Mouse (Mus musculus): ENCODE results near the gene Igf2bp3. TPM values are rescaled to one million over a fixed set of nuclear protein-coding genes. Genes with fewer than 3 reads are reported as not detected.
"Not testable (repeated sequence)": the region's sequence is repeated elsewhere in the genome, so short reads cannot be mapped to it uniquely, and the experiment has no call there.

Gene Igf2bp3
- total RNA-seq (2015; ENCODE audit: low replicate concordance): not detected in 2 replicates
- not detected in 2 replicates for total RNA-seq (2017; ENCODE audit: low replicate concordance)

DNA sequence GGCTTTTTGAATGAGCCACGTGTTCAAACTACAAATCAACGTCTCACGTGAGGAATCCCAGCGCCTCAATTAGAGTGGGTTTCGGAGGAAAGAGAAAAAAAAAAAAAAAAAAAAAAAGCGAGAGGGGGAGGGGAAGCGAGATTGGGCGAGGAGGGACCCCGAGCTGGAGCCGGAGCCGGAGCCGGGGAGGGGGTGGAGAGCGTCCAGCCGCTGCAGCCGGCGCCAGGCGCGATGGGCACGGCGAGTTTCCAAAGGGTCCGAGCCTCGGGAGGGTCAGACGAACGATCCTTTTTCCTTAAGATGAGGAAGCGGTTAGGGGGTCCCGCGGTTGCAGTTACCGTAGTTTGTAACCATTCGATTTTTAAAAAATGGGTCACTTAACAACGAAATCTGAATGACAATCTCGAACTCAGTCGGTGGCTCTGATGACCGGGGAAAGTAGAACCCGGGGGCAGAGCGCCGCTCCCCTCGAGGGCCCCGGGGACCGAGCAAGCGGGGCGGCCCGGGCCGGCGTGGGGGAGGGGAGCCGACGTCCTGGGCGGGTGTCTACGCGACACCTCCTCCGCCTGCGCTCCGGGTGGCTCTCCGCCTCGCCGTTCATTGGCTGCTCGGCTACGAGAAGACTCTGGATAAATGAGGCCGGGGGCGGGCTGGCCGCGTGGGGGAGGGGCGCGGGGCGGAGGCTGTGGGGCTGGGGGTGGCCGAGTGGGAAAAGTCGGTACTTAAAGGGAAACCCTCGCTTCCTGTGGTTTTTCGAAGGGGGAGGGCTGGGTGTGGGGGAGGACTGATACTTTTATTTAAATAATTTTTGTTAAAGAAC is at the start of gene Igf2bp3:
Igf2bp3 (minus strand) TSS at position 30 of the 820 bp plus-strand sequence.
- ATAC-seq (replicated peaks; ENCODE audit: low FRiP score, poor library complexity, severe bottlenecking): no peak

- not testable (repeated sequence) for ATAC-seq (replicated peaks; ENCODE audit: low FRiP score, poor library complexity, severe bottlenecking)
Observed at GRCm38 (mm10) chr6:49264446-49264845, 49.7 kb upstream of the Igf2bp3 start.

GRCm38 (mm10) chr6:49263847-49264243 is 49.1 kb upstream of the Igf2bp3 start, which contains the start of gene Tra2a:
Gene Tra2a (minus strand): TSS chr6:49264033.
- ATAC-seq (replicated peaks; ENCODE audit: low FRiP score, poor library complexity, severe bottlenecking): peak; percentile 99

DNA sequence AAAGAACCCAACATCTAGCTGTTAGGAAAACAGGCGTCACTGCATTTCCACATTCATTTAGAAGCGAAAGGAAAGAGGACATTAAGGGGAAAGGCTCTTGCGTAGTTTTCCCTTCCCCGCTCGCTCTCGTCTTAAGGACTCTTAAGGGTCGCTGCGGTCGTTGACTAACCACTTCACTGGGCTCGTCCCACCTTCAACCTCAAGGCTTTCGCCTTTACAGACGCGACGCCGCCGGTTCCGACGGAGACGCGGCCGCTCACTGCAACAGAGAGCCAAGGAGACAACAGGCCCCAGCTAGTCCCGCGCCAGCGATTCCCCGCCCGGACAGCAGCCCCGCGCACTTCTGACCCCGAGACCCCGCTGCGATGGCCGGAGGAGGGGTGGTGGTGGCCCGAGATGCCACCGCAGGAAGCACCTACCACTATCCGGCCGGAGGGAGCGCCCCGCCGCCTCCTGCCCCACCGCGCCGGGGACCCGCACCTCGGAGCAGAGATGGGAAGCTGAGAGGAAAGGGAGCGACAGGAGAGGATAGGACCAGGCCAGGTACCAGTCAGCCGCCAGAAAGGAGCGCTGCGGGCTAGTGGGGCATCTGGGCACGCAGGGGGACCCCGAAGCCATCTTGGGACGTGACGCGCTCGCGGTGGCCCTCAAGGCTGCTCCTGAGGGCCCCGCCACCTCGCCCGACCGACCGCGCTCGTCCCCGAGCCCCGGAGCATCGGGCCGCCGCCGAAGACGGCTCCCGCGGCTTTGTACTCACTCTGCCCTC is 48.5 kb upstream of the Igf2bp3 start:
- ATAC-seq (replicated peaks; ENCODE audit: low FRiP score, poor library complexity, severe bottlenecking): peak; percentile 59

DNA sequence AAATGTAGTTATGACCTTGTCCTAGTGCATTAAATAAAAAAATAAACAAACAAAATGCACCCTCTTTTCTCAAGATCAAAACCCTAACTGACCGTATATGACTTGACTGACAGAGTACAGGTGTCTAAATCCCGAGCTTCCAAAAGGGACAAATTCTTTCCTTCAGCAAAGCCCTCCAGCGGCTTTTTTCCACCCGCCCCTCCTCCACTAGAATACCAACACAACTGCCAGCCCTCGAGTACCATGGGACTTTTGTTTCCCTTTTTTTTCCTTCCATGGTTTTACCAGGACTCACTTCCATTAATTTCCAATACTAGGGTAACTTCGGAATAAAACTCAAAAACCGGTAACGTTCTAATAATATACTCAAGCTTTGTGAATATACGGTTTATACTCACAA is 47.7 kb upstream of the Igf2bp3 start:
- ATAC-seq (replicated peaks; ENCODE audit: low FRiP score, poor library complexity, severe bottlenecking): no peak

- no peak for ATAC-seq (replicated peaks; ENCODE audit: low FRiP score, poor library complexity, severe bottlenecking)
Observed at GRCm38 (mm10) chr6:49259711-49260110, 45.0 kb upstream of the Igf2bp3 start.

DNA sequence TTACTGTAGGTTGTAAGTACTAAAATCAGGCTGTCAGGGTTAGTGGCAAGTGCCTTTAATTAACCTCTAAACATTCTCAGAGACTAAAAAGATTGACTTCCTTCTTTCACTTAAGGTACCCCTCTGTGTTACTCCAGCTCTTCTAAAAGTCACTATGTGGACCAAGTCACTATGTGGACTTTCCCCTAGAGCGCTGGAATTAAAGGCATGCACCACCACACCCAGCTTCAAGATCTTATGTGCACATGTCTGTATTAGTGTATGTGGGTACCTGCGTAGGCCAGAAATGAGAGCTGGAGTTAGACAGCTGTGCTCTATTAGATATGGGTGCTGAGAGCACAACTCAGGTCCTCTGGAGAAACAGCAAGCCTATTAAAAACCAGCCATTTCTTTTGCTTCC is 43.1 kb upstream of the Igf2bp3 start:
- no peak for ATAC-seq (replicated peaks; ENCODE audit: low FRiP score, poor library complexity, severe bottlenecking)

- no peak for ATAC-seq (replicated peaks; ENCODE audit: low FRiP score, poor library complexity, severe bottlenecking)
Observed at GRCm38 (mm10) chr6:49252207-49252606, 37.5 kb upstream of the Igf2bp3 start.

DNA sequence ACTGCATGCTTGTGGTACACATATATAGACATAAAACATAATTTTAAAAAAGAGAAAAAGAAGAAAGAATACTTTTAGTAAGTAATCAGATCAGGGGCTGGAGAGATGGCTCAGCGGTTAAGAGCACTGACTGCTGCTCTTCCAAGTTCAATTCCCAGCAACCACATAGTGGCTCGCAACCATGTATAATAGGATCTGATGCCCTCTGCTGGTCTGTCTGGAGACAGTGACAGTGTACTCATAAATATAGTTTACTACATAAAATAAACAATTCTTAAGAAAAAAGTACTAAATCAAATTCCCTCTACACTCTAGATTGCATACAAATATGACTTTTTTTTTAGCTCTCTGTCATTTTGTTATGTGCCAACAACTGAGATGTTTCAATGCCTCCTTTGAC is 36.4 kb upstream of the Igf2bp3 start:
- ATAC-seq (replicated peaks; ENCODE audit: low FRiP score, poor library complexity, severe bottlenecking): no peak

DNA sequence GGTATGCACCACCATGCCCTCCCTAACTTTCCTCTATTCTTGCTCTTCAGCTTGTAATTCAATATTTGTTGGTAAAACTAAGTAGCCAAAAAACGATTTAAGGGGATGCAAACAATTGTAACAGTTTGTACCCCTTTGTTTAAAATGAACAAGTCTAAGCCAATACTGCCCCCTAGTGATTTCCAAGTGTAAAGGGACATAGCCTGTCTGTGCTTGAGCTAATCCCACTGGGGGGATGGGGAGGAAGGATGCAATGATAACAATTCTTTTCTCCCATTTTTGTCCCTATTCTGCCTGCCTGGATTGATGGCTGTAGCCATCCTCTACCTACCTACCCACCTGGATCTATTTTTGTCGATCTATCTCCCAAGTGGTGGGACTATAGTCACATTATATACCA is 32.5 kb upstream of the Igf2bp3 start:
- no peak for ATAC-seq (replicated peaks; ENCODE audit: low FRiP score, poor library complexity, severe bottlenecking)

DNA sequence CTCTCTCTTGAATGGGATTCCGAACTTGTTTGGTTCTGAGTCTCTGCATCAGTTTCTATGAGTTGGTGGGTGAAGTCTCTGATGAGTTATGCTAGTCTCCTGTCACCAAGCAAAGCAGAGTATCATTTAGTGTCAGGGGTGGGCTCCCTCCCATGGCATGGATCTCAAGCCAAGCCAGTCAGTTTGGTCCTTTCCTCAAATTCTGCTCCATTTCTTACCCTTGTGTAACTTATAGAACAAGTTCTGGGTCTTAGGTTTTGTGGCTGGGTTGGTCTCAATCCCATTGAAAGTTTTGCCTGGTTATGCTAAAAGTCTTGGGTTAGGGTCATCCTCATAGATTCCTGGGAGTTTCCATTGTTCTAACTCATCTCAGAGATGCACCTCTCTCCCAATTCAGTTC is 27.6 kb upstream of the Igf2bp3 start:
- no peak for ATAC-seq (replicated peaks; ENCODE audit: low FRiP score, poor library complexity, severe bottlenecking)

- ATAC-seq (replicated peaks; ENCODE audit: low FRiP score, poor library complexity, severe bottlenecking): no peak
Observed at GRCm38 (mm10) chr6:49241562-49241961, 26.8 kb upstream of the Igf2bp3 start.

DNA sequence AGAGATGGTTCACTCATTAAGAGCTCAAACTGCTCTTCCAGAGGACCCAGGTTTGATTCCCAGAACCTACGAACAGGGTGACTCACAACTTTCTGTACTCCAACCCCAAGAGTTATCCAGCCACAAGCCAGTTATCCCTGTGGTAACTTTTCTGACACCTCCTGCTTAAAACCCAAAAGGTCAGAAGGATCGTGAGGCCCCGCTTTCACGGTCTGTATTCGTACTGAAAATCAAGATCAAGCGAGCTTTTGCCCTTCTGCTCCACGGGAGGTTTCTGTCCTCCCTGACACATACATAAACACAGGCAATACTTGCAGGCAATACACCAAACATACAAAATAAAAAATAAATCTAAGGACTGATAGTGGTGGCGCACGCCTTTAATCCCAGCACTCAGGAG is 21.6 kb upstream of the Igf2bp3 start:
- peak; percentile 100 for ATAC-seq (replicated peaks; ENCODE audit: low FRiP score, poor library complexity, severe bottlenecking)

- peak; percentile 65; the same call in 1 of the 2 replicates for ATAC-seq (replicated peaks; ENCODE audit: low FRiP score, poor library complexity, severe bottlenecking)
Observed at GRCm38 (mm10) chr6:49233356-49233755, 18.6 kb upstream of the Igf2bp3 start.

DNA sequence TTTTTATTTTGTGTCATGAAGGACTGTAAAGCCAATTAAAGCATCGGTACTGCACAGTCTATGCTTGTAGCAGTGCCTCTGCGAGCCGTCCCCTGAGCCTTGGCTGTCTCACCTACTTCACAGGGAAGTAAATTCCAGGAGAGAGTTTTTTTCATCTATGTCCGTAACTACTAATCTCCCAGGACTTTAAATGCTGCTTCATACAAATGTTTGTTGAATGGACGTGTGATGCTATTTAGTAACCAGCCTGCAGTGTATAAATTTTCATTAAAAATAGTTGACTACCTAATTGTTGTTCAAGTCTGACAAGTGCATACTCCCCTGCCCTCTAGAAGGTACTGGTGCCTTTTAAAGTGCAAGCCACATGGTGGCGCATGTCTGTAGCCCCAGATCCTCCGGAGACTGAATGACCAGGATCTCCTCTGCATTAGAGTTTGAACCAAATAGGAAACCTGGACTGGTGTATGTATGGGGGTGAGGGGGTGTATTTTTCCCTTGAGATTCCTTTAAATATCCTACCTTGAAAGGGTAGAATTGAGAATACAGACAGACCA is 13.4 kb upstream of the Igf2bp3 start:
- ATAC-seq (replicated peaks; ENCODE audit: low FRiP score, poor library complexity, severe bottlenecking): no peak

GRCm38 (mm10) chr6:49227184-49227735 is 12.5 kb upstream of the Igf2bp3 start:
- no peak for ATAC-seq (replicated peaks; ENCODE audit: low FRiP score, poor library complexity, severe bottlenecking)

- no peak for ATAC-seq (replicated peaks; ENCODE audit: low FRiP score, poor library complexity, severe bottlenecking)
Observed at GRCm38 (mm10) chr6:49225728-49226123, 11.0 kb upstream of the Igf2bp3 start.

DNA sequence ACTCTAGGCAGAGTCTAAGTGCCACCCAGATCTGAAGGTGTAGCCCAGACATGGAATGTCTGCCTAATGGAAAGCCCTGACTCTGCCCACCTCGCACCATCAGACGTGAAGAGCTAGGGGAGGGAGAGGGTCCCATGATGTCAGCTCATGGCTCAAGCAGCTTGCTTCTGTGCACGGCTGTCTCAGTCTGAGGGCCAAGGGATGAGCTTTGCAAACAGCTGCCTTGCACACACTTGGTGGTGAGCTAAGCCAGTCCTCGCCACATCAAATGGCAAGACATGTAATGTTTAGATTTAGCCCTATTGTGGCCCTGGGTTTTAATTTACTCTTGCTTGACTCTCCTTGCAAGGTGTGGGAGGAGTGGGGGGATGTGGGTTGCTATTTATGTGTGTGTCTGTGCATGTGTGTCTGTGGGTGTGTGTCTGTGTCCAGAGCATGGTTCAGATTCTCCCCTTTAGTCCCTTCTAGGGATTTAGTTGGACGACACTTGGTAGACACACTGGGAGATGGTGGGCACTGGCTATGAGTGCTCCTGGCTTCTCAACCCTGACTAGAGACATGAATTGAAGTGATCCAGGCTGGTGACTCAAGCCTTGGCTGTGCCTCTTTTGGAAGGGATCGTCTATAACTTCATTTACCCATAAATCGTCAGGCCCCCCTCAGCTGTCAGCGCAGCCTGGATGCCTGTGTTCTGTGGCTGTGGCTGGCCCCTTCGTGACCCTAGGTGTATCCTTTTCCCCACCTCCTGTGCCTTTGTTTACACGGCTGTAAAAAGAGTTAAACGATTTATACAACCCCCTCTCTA is 10.4 kb upstream of the Igf2bp3 start:
- ATAC-seq (replicated peaks; ENCODE audit: low FRiP score, poor library complexity, severe bottlenecking): no peak

DNA sequence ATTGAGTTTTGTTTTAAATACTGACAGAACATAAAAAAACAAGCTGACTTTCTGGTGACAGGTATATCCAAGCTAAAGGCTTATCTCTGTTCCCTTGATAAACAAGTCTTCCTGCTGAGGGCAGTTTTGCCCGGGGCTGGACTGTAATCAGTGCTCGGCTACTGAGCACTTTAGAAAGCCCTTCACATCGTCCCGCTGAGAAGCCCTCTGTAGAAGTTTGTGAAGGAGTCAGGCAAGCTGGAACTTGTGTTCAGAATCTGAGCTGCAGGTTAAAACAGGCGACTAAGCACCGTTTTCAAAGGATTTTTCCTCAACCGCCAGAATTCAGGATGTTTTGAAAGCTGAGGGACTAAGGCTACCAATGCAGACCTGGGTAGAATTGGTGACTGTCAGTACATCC is 7.1 kb upstream of the Igf2bp3 start:
- no peak for ATAC-seq (replicated peaks; ENCODE audit: low FRiP score, poor library complexity, severe bottlenecking)
